ENCODE assay signal across 18 mouse cellular contexts in genomic region chr1:118756171-118756865, GRCm38 (mm10).
DNase-seq lines count a peak whose midpoint lies in the region; ATAC-seq and TF ChIP-seq lines count a peak whose summit lies in the region.
"Had no signal": no experiment of that assay in that cellular context is flagged by ENCODE, and none has a peak within 500 bp of the region (broad histone marks: within the 10 kb centered on the region; RNA-seq: fewer than 3 reads in every experiment).

No protein-coding gene starts in this region.

- intact Hi-C loops in heart, postnatal 10 days (cut with DNase I), result loop anchor here (5.0 to 10.0 kb wide), 2 partner anchors 129 to 162 kb away; partner anchors contain the start of gene Tfcp2l1

- H3K4me2 ChIP-seq in heart, embryonic 15.5 days, result no peak overlapping the region
- no peak overlapping the region for H3K4me2 ChIP-seq in kidney, embryonic 14.5 days (replicated peaks; ENCODE audit: low read depth, low read length)
- H3K4me2 ChIP-seq in limb, embryonic 14.5 days (replicated peaks; ENCODE audit: low read depth, low read length, severe bottlenecking), result no peak overlapping the region
- H3K4me2 ChIP-seq: heart, embryonic 12.5 days; hindbrain, embryonic 15.5 days had no signal

- DNase-seq in heart, postnatal 10 days, result no peak
- peak; percentile 39 for DNase-seq in testis, postnatal 14 days (ENCODE audit: low spot score)
- DNase-seq in testis, postnatal 10 days (ENCODE audit: low spot score), result no peak
- peak; percentile 25 for DNase-seq in limb, embryonic 14.5 days (ENCODE audit: low spot score)
- DNase-seq in adrenal gland, postnatal 4 days (ENCODE audit: low spot score in 2 of 2), result no peak
- DNase-seq in cerebellum, postnatal 10 days, result no peak
- DNase-seq: adrenal gland, postnatal 10 days; cerebellum, adult 9-11 months; embryo, embryonic 11 days; gastrocnemius, postnatal 10 days; lung, adult 2 months had no signal

- H3K27ac ChIP-seq in heart, embryonic 15.5 days, result peak overlapping the region; percentile 18
- peak overlapping the region; percentile 68 for H3K27ac ChIP-seq in kidney, embryonic 14.5 days (ENCODE audit: low read depth, low read length)
- H3K27ac ChIP-seq in limb, embryonic 14.5 days (replicated peaks; ENCODE audit: low read depth, low read length), result no peak overlapping the region
- H3K27ac ChIP-seq: hindbrain, embryonic 15.5 days had no signal

- no peaks in the 10 kb centered on the region for H3K36me3 ChIP-seq in heart, embryonic 15.5 days
- no peaks in the 10 kb centered on the region for H3K36me3 ChIP-seq in kidney, embryonic 14.5 days (ENCODE audit: control insufficient read depth, insufficient read depth, low read length)
- H3K36me3 ChIP-seq in limb, embryonic 14.5 days (ENCODE audit: control insufficient read depth, insufficient read depth, low read length), result no peaks in the 10 kb centered on the region
- H3K36me3 ChIP-seq: heart, embryonic 12.5 days; hindbrain, embryonic 15.5 days had no signal

- no peak overlapping the region for H3K4me3 ChIP-seq in heart, embryonic 15.5 days
- no peak overlapping the region for H3K4me3 ChIP-seq in kidney, embryonic 14.5 days (ENCODE audit: low read length)
- no peak overlapping the region for H3K4me3 ChIP-seq in limb, embryonic 14.5 days (replicated peaks; ENCODE audit: low read length)
- H3K4me3 ChIP-seq: erythroblast, embryonic 14.5 days; heart, embryonic 12.5 days; hindbrain, embryonic 15.5 days had no signal

- peaks cover 10% of the 10 kb centered on the region for H3K4me1 ChIP-seq in heart, embryonic 15.5 days (replicated peaks)
- H3K4me1 ChIP-seq in kidney, embryonic 14.5 days (ENCODE audit: control insufficient read depth, insufficient read depth, low read length), result 0 out of 2 replicates have a peak, but pooled peaks cover 5% of the 10 kb centered on the region
- H3K4me1 ChIP-seq in limb, embryonic 14.5 days (ENCODE audit: control insufficient read depth, insufficient read depth, low read length), result peaks cover 3% of the 10 kb centered on the region; the same call in 1 of the 2 replicates
- H3K4me1 ChIP-seq: hindbrain, embryonic 15.5 days had no signal

- no peaks in the 10 kb centered on the region for H3K9me3 ChIP-seq in heart, embryonic 15.5 days (replicated peaks)
- H3K9me3 ChIP-seq in kidney, embryonic 14.5 days (ENCODE audit: control insufficient read depth, low read length), result no peaks in the 10 kb centered on the region
- no peaks in the 10 kb centered on the region for H3K9me3 ChIP-seq in limb, embryonic 14.5 days (ENCODE audit: control insufficient read depth, low read length)
- H3K9me3 ChIP-seq: heart, embryonic 12.5 days; hindbrain, embryonic 15.5 days had no signal

- H3K9ac ChIP-seq in heart, embryonic 15.5 days, result no peak overlapping the region
- no peak overlapping the region for H3K9ac ChIP-seq in kidney, embryonic 14.5 days (ENCODE audit: low read depth, low read length)
- no peak overlapping the region for H3K9ac ChIP-seq in limb, embryonic 14.5 days (ENCODE audit: low read depth, low read length, severe bottlenecking)
- H3K9ac ChIP-seq: heart, embryonic 12.5 days; hindbrain, embryonic 15.5 days had no signal

- H3K27me3 ChIP-seq in heart, embryonic 15.5 days, result no peaks in the 10 kb centered on the region
- no peaks in the 10 kb centered on the region for H3K27me3 ChIP-seq in kidney, embryonic 14.5 days (ENCODE audit: control insufficient read depth, insufficient read depth, low read length)
- no peaks in the 10 kb centered on the region for H3K27me3 ChIP-seq in limb, embryonic 14.5 days (ENCODE audit: control insufficient read depth, insufficient read depth, low read length)
- H3K27me3 ChIP-seq: heart, embryonic 12.5 days; hindbrain, embryonic 15.5 days had no signal

- no peak for ATAC-seq in heart, embryonic 15.5 days (replicated peaks; ENCODE audit: insufficient number of reproducible peaks, insufficient read depth, low FRiP score, low read depth)
- ATAC-seq in kidney, embryonic 14.5 days (ENCODE audit: low FRiP score, low TSS enrichment), result peak; percentile 49
- no peak for ATAC-seq in limb, embryonic 14.5 days (ENCODE audit: low FRiP score, low read depth)
- ATAC-seq: forebrain, embryonic 16.5 days; midbrain, embryonic 16.5 days had no signal

- WGBS in heart, embryonic 15.5 days, result 32% methylated on average over 9 of the region's 9 CpGs
- WGBS in kidney, embryonic 14.5 days, result 28% methylated on average over 9 of the region's 9 CpGs
- 35% methylated on average over 9 of the region's 9 CpGs for WGBS in limb, embryonic 14.5 days

- no peak for TF ChIP-seq POLR2A in limb, embryonic 14.5 days (IDR thresholded peaks at IDR 0.05; ENCODE audit: borderline replicate concordance, extremely low read depth, insufficient read depth, insufficient read length)

Comparison
In these comparisons a context has a peak if more than half of its experiments do, and no peak if none do; other contexts are left out.
1. DNase-seq: peak in testis, postnatal 14 days (single experiment) and limb, embryonic 14.5 days (single experiment); none in heart, postnatal 10 days (0 of 2), testis, postnatal 10 days (single experiment), adrenal gland, postnatal 4 days (0 of 2) and cerebellum, postnatal 10 days (0 of 2).